Comparison of ENCODE assay signal across 26 mouse cellular contexts in the genomic region with DNA sequence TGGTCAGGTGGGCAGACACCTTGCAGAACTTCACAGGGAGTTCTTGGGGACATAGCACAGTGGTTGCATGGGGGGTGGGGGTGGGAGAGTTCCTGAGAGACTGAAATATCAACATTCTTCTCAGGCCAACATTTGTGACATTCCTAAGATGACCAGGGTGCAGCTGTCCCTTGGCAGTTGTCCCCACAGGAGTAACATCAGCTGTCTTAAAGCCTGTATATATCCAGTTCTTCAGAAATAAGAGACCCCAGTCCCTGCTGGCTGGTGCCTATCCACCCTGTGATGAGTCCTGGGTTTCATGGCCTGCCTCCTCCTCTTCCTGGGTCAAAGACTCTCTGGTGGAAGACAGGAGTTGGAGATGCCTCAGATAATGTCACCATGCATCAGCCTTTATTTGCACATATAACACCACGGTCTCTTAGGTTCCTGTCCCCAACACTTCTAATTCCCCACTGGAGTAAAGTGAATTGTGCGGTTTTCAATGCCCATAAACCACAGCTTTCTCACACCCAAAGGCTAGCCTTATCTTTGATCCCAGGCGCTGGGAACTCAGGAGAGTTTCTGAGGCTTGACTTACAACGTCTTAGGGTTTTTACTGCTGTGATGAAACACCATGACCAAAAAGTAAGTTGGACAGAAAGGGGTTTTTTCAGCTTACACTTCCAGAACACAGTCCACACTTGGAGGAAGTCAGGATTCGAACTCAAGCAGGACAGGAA.
DNase-seq lines count a peak whose midpoint lies in the region; ATAC-seq and TF ChIP-seq lines count a peak whose summit lies in the region.
"Had no signal": no experiment of that assay in that cellular context is flagged by ENCODE, and none has a peak within 500 bp of the region (broad histone marks: within the 10 kb centered on the region; RNA-seq: fewer than 3 reads in every experiment).

No protein-coding gene starts in this region.

- intact Hi-C loops in gastrocnemius, adult 2 months (cut with DNase I) = no loop called here

- no peak for TF ChIP-seq CTCF in gastrocnemius, adult 2 months (IDR thresholded peaks at IDR 0.05)
- no peak for TF ChIP-seq CTCF in G1E (IDR thresholded peaks at IDR 0.05; ENCODE audit: low read depth, low read length)

- no peaks in the 10 kb centered on the region for H3K36me3 ChIP-seq in liver, embryonic 11.5 days (ENCODE audit: control insufficient read depth, insufficient read depth, low read length)
- no peaks in the 10 kb centered on the region for H3K36me3 ChIP-seq in G1E (replicated peaks)
- no peaks in the 10 kb centered on the region for H3K36me3 ChIP-seq in hindbrain, embryonic 16.5 days (ENCODE audit: control insufficient read depth, insufficient read depth, low read length)
- H3K36me3 ChIP-seq: embryonic facial prominence, embryonic 10.5 days; forebrain, embryonic 15.5 days; hindbrain, embryonic 15.5 days; intestine, embryonic 15.5 days; limb, embryonic 12.5 days; neural tube, embryonic 15.5 days had no signal

- peak; percentile 34 for DNase-seq in gastrocnemius, adult 2 months
- no peak for DNase-seq in gastrocnemius, adult 18-20 months (ENCODE audit: low spot score)
- no peak for DNase-seq in liver, embryonic 11.5 days (ENCODE audit: low spot score)
- DNase-seq in liver (no peak), G1E (ENCODE audit: low spot score) (peak; percentile 36)
- DNase-seq in spleen, postnatal 14 days (ENCODE audit: low spot score in 2 of 2) = no peak
- DNase-seq: adrenal gland, postnatal 14 days; cerebellum, adult 9-10 months; gastrocnemius, postnatal 14 days; heart, adult 11 months; kidney, postnatal 25 days; layer of hippocampus, postnatal 36 days; lung, embryonic 14.5 days; thymus, adult 2 months had no signal

- H3K27me3 ChIP-seq in liver, embryonic 11.5 days (replicated peaks; ENCODE audit: control insufficient read depth, insufficient read depth, low read length) = no peaks in the 10 kb centered on the region
- no peaks in the 10 kb centered on the region for H3K27me3 ChIP-seq in G1E (ENCODE audit: insufficient read depth, low read length)
- H3K27me3 ChIP-seq in hindbrain, embryonic 16.5 days (replicated peaks; ENCODE audit: control insufficient read depth, insufficient read depth, low read length) = no peaks in the 10 kb centered on the region
- H3K27me3 ChIP-seq: forebrain, embryonic 15.5 days; hindbrain, embryonic 15.5 days; intestine, embryonic 15.5 days; limb, embryonic 12.5 days; neural tube, embryonic 15.5 days had no signal

- H3K9me3 ChIP-seq in liver, embryonic 11.5 days (ENCODE audit: control insufficient read depth, low read length) = no peaks in the 10 kb centered on the region
- peaks cover 4% of the 10 kb centered on the region; the same call in 1 of the 2 replicates for H3K9me3 ChIP-seq in G1E (replicated peaks)
- H3K9me3 ChIP-seq in hindbrain, embryonic 16.5 days (ENCODE audit: control insufficient read depth, low read length) = no peaks in the 10 kb centered on the region
- H3K9me3 ChIP-seq: embryonic facial prominence, embryonic 10.5 days; forebrain, embryonic 15.5 days; hindbrain, embryonic 15.5 days; intestine, embryonic 15.5 days; limb, embryonic 12.5 days; neural tube, embryonic 15.5 days had no signal

- H3K4me1 ChIP-seq in liver, embryonic 11.5 days (replicated peaks; ENCODE audit: control insufficient read depth, insufficient read depth, low read length) = peaks cover 25% of the 10 kb centered on the region
- H3K4me1 ChIP-seq in G1E (ENCODE audit: insufficient read depth, low read depth, low read length) = peaks cover 84% of the 10 kb centered on the region
- no peaks in the 10 kb centered on the region for H3K4me1 ChIP-seq in hindbrain, embryonic 16.5 days (ENCODE audit: control insufficient read depth, insufficient read depth, low read depth, low read length)
- H3K4me1 ChIP-seq: forebrain, embryonic 15.5 days; hindbrain, embryonic 15.5 days; neural tube, embryonic 15.5 days had no signal

- ATAC-seq in liver, embryonic 11.5 days (replicated peaks; ENCODE audit: low FRiP score) = 0 out of 2 replicates have a peak, but pooled peaks have one; percentile 32
- peak; percentile 83 for ATAC-seq in G1E (ENCODE audit: extremely low read depth, insufficient number of reproducible peaks, low FRiP score, poor library complexity, severe bottlenecking)
- ATAC-seq in megakaryocyte progenitor cell, adult 5-6 weeks (replicated peaks; ENCODE audit: poor library complexity) = peak; percentile 62
- no peak for ATAC-seq in hindbrain, embryonic 16.5 days
- ATAC-seq: forebrain, embryonic 15.5 days; intestine, embryonic 15.5 days had no signal

- peak overlapping the region; percentile 28; the same call in 1 of the 2 replicates for H3K27ac ChIP-seq in gastrocnemius, adult 2 months
- H3K27ac ChIP-seq in liver, embryonic 11.5 days (ENCODE audit: low read depth, low read length) = no peak overlapping the region
- H3K27ac ChIP-seq in hindbrain, embryonic 16.5 days (ENCODE audit: low read depth, low read length) = no peak overlapping the region
- H3K27ac ChIP-seq: embryonic facial prominence, embryonic 10.5 days; forebrain, embryonic 15.5 days; hindbrain, embryonic 15.5 days; intestine, embryonic 15.5 days; limb, embryonic 12.5 days; macrophage; neural tube, embryonic 15.5 days; stomach, postnatal 0 days had no signal

- 45% methylated on average over 5 of the region's 5 CpGs for WGBS in liver, embryonic 11.5 days
- 94% methylated on average over 5 of the region's 5 CpGs for WGBS in hindbrain, embryonic 16.5 days

- no peak overlapping the region for H3K9ac ChIP-seq in liver, embryonic 11.5 days (ENCODE audit: low read depth, low read length)
- H3K9ac ChIP-seq in hindbrain, embryonic 16.5 days (ENCODE audit: low read depth, low read length) = no peak overlapping the region
- H3K9ac ChIP-seq: forebrain, embryonic 15.5 days; hindbrain, embryonic 15.5 days; intestine, embryonic 15.5 days; limb, embryonic 12.5 days; lung, embryonic 14.5 days; neural tube, embryonic 15.5 days had no signal

- H3K4me3 ChIP-seq in gastrocnemius, adult 2 months = no peak overlapping the region
- no peak overlapping the region for H3K4me3 ChIP-seq in liver, embryonic 11.5 days (ENCODE audit: low read depth, low read length)
- no peak overlapping the region; the same call in 1 of the 2 replicates for H3K4me3 ChIP-seq in G1E (ENCODE audit: low read depth, low read length)
- no peak overlapping the region for H3K4me3 ChIP-seq in hindbrain, embryonic 16.5 days (ENCODE audit: low read length)
- H3K4me3 ChIP-seq: embryonic facial prominence, embryonic 10.5 days; forebrain, embryonic 15.5 days; hindbrain, embryonic 15.5 days; intestine, embryonic 15.5 days; limb, embryonic 12.5 days; neural tube, embryonic 15.5 days had no signal

- H3K4me2 ChIP-seq in liver, embryonic 11.5 days = no peak overlapping the region
- no peak overlapping the region for H3K4me2 ChIP-seq in hindbrain, embryonic 16.5 days (ENCODE audit: low read length)
- H3K4me2 ChIP-seq: forebrain, embryonic 15.5 days; heart, embryonic 11.5 days; hindbrain, embryonic 15.5 days; intestine, embryonic 15.5 days; limb, embryonic 12.5 days; lung, embryonic 14.5 days; midbrain, embryonic 11.5 days; neural tube, embryonic 15.5 days had no signal

Comparison
In these comparisons a context has a peak if more than half of its experiments do, and no peak if none do; other contexts are left out.
1. DNase-seq: peak in gastrocnemius, adult 2 months (single experiment) and G1E (single experiment); none in gastrocnemius, adult 18-20 months (single experiment), liver, embryonic 11.5 days (single experiment), liver (single experiment) and spleen, postnatal 14 days (0 of 2).